Mouse (Mus musculus): ENCODE measurements at regions not wholly inside any gene's neighbourhood (a gene's known extent, or its start where the extent isn't known, plus 50 kb on each side); places are given as distances from the start of the nearest gene placed in this dataset.

DNA sequence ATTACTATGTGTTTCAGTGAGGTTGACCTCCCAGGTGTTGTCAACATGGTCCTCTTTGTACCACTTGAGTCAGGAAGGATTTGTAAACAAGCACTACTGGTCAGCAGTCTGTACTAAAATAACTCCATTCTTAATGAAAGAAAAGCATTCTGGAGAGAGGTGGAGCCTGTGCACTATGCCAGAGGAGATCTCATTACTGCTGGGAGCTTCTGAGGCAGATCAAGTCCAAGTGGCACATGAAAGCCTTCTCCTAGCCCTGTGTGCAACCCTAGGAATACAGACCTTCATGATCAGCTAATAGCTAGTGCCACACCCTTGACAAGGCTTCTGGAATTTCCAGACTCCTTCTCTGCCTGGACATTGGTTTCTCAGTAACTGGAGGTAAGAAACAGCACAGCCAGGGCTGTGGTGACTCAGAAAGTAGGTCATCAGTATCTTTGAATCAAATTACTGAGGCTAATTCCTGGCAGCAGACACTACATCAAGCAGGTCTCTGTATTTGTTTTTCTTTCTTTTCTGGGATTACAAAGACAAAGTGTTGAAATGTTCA lies 105.9 kb upstream of the Mgat5 start:
- TF ChIP-seq CTCF (conservative IDR thresholded peaks at IDR 0.05; ENCODE audit: insufficient read depth, insufficient read length, low read depth, low read length): no peak
- no peak for TF ChIP-seq POLR2A (IDR thresholded peaks at IDR 0.05; ENCODE audit: low read depth, low read length)

All from kidney, adult 2 months (tissue).